In the genomic region with DNA sequence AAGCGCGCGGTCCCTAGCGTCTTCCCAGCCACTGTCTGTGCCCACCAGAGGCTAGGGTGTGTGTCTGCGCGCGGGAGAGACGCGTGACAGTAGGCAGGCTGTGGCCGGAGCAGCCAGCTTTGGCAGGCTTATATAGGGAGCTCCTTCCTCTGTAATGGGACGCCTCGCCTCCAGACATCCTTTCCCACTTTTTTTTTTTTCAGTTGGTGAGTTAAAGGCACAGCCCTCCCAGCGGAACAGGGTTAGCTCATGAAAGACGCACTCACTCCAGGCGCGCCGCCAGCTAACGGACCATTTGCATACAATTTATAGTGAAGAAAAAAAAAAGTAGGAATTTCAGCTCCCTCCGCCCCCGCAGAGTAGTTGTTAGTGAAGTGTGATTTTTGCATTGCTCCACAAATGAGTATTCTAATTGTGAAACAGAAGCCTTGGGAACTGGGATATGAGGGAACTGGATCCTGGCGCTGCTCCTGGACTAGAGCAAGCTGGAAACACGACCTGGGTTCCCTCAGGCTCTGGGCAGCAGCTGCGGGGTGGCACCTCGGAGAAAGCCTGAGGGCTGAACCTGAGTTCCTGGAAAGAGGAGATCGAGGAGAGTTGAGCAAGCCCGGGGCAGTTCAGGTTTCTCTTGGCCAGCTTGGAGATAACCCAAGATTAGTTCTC, we compare ENCODE assay signal across 8 mouse cellular contexts. TPM values are rescaled to one million over a fixed set of nuclear protein-coding genes. Genes with fewer than 3 reads are reported as not detected.
DNase-seq lines count a peak whose midpoint lies in the region; ATAC-seq lines count a peak whose summit lies in the region.

A gene (minus strand): TSS at position 185 of the 663 bp plus-strand sequence.

- peak within 1 kb of the TSS; percentile 66 for H3K4me2 ChIP-seq in hindbrain, embryonic 13.5 days
- H3K4me2 ChIP-seq in lung, embryonic 15.5 days: peak within 1 kb of the TSS; percentile 75

- H3K4me3 ChIP-seq in brown adipose tissue, adult 24 weeks (ENCODE audit: insufficient read depth, low read depth, low read length): peak within 1 kb of the TSS; percentile 54
- peak within 1 kb of the TSS; percentile 37 for H3K4me3 ChIP-seq in hindbrain, embryonic 13.5 days
- H3K4me3 ChIP-seq in lung, embryonic 15.5 days: peak within 1 kb of the TSS; percentile 43

- 0 out of 2 replicates have a peak, but pooled peaks cover 2% of the 10 kb centered on the region for H3K4me1 ChIP-seq in brown adipose tissue, adult 24 weeks (ENCODE audit: control insufficient read depth, insufficient read depth, insufficient read length, low read length)
- H3K4me1 ChIP-seq in hindbrain, embryonic 13.5 days (replicated peaks): peaks cover 12% of the 10 kb centered on the region
- H3K4me1 ChIP-seq in lung, embryonic 15.5 days: peaks cover 33% of the 10 kb centered on the region

- peak within 1 kb of the TSS; percentile 10 for H3K27ac ChIP-seq in brown adipose tissue, adult 24 weeks (replicated peaks; ENCODE audit: low read depth, low read length)
- no peak within 1 kb of the TSS for H3K27ac ChIP-seq in hindbrain, embryonic 13.5 days
- H3K27ac ChIP-seq in lung, embryonic 15.5 days: peak within 1 kb of the TSS; percentile 47; the same call in 1 of the 2 replicates

- no peaks in the 10 kb centered on the region for H3K9me3 ChIP-seq in hindbrain, embryonic 13.5 days
- no peaks in the 10 kb centered on the region for H3K9me3 ChIP-seq in lung, embryonic 15.5 days

- peak; percentile 45 for DNase-seq in ES-CJ7 (ENCODE audit: low read depth, low spot score)
- peak; percentile 73 to 86 for DNase-seq in frontal cortex, postnatal 36 days (ENCODE audit: low spot score in 2 of 2)
- peak; percentile 45 to 59 for DNase-seq in layer of hippocampus, postnatal 10 days (ENCODE audit: low spot score in 2 of 2)
- DNase-seq in right cerebral cortex, postnatal 10 days (ENCODE audit: low spot score in 2 of 2): peak; percentile 93 to 94
- DNase-seq in c-Kit-positive CD71-positive TER-119-positive erythroid progenitor cells, embryonic 14.5 days (ENCODE audit: low spot score): no peak

- peak within 1 kb of the TSS; percentile 54; the same call in 1 of the 2 replicates for H3K9ac ChIP-seq in hindbrain, embryonic 13.5 days
- H3K9ac ChIP-seq in lung, embryonic 15.5 days: peak within 1 kb of the TSS; percentile 40

- H3K36me3 ChIP-seq in hindbrain, embryonic 13.5 days: no peaks in the 10 kb centered on the region
- no peaks in the 10 kb centered on the region for H3K36me3 ChIP-seq in lung, embryonic 15.5 days

- H3K27me3 ChIP-seq in hindbrain, embryonic 13.5 days: peaks cover 22% of the 10 kb centered on the region
- peaks cover 6% of the 10 kb centered on the region; the same call in 1 of the 2 replicates for H3K27me3 ChIP-seq in lung, embryonic 15.5 days

- peak; percentile 85 for ATAC-seq in hindbrain, embryonic 13.5 days (ENCODE audit: low FRiP score)
- peak; percentile 87 for ATAC-seq in lung, embryonic 15.5 days (ENCODE audit: borderline replicate concordance, extremely low read depth, low FRiP score, low TSS enrichment)

- under 1% methylated on average over 26 of the region's 26 CpGs for WGBS in hindbrain, embryonic 13.5 days
- under 1% methylated on average over 26 of the region's 26 CpGs for WGBS in lung, embryonic 15.5 days

RNA-seq across cellular contexts. Expression of the gene that starts here (rescaled TPM):
- 0.28 and 1.1 TPM in 2 replicates for polyA plus RNA-seq in brown adipose tissue, adult 24 weeks (2012; ENCODE audit: insufficient read depth, insufficient read length, missing spikeins)
- 24.7 and 29.9 TPM in 2 replicates for polyA plus RNA-seq in hindbrain, embryonic 13.5 days (2015; fragmentation: Nextera tagmentation; extraction: Ambion mirVana)
- 10 to 100 TPM; 51.9 to 57.6 TPM for total RNA-seq in layer of hippocampus, postnatal 10 days (2021)
- 36.9 and 41.1 TPM in 2 replicates for polyA plus RNA-seq in lung, embryonic 15.5 days (2015; fragmentation: Nextera tagmentation; extraction: Ambion mirVana)

Comparison
In these comparisons a context has a peak if more than half of its experiments do, and no peak if none do; other contexts are left out.
1. RNA of the gene that starts here (polyA plus RNA-seq): 36.9 to 41.1 TPM in lung, embryonic 15.5 days and 24.7 to 29.9 TPM in hindbrain, embryonic 13.5 days; 0.28 to 1.1 TPM in brown adipose tissue, adult 24 weeks; every median in the first group is over 10 times any median in the second.
2. Peak in every context shown above with its lines, with median percentiles within 50 percentile points of each other: H3K4me3 ChIP-seq.